Mouse (Mus musculus) forebrain, embryonic 12.5 days (tissue): ENCODE measurements around the gene Rnf181. TPM values are rescaled to one million over a fixed set of nuclear protein-coding genes. Genes with fewer than 3 reads are reported as not detected.
A peak's percentile ranks its signal among the peaks of the same experiment; 100 is the strongest.

ENCODE experiments used
- ATAC-seq: fragments of 200-750 bp; cut with Nextera tagmentation; 2 replicates; pipeline ENCODE4 v1.8.0; 2017; ENCODE audit warnings: moderate TSS enrichment; ENCODE audit not compliant: low FRiP score
- H3K27ac ChIP-seq: fragments of 300-500 bp; sonication (generic); 2 replicates; pipeline ENCODE4 v1.5.1; 2016; ENCODE audit warnings: mild to moderate bottlenecking
- H3K27me3 ChIP-seq: fragments of 300-500 bp; sonication (generic); 2 replicates; pipeline ENCODE4 v1.6.1; 2016; ENCODE audit warnings: mild to moderate bottlenecking
- H3K36me3 ChIP-seq: fragments of 300-500 bp; sonication (generic); replicated peaks from 2 replicates; pipeline ENCODE4 v1.6.1; 2016; ENCODE audit warnings: mild to moderate bottlenecking
- H3K4me1 ChIP-seq: fragments of 300-500 bp; sonication (generic); 2 replicates; pipeline ENCODE4 v1.6.1; 2016
- H3K4me2 ChIP-seq: fragments of 300-500 bp; sonication (generic); 2 replicates; pipeline ENCODE4 v1.6.1; 2016; ENCODE audit warnings: mild to moderate bottlenecking, moderate library complexity
- H3K4me3 ChIP-seq: fragments of 300-500 bp; sonication (generic); replicated peaks from 2 replicates; pipeline ENCODE4 v1.5.1; 2016; ENCODE audit warnings: mild to moderate bottlenecking
- H3K9ac ChIP-seq: fragments of 300-500 bp; sonication (generic); 2 replicates; pipeline ENCODE4 v1.6.1; 2016; ENCODE audit warnings: mild to moderate bottlenecking
- H3K9me3 ChIP-seq: fragments of 300-500 bp; sonication (generic); 2 replicates; pipeline ENCODE4 v1.6.1; 2016
- WGBS: fragments of 180-500 bp; shearing (Covaris S2); methylation state at CpG from one replicate; pipeline ENCODE4 v1.1.7; 2016; 5-methylcytosine and 5-hydroxymethylcytosine counted together
- polyA plus RNA-seq: library from polyadenylated mRNA; unstranded; fragments of >200 nt; fragmentation: Nextera tagmentation; extraction: Ambion mirVana; gene quantifications from 2 replicates; pipeline ENCODE4 v1.2.1, GENCODE M21; 2016

Gene Rnf181
- polyA plus RNA-seq, 1 experiment from 2014 or later: 97.5 TPM

GRCm38 (mm10) chr6:72392341-72392740, 25.6 kb upstream of the Rnf181 start:
- Histone ChIP-seq H3K36me3 (no peaks in the 10 kb centered on the region), H3K27ac (no peak overlapping the region), H3K9ac (no peak overlapping the region), H3K4me2 (no peak overlapping the region), H3K9me3 (no peaks in the 10 kb centered on the region), H3K27me3 (peaks cover 17% of the 10 kb centered on the region; the same call in 1 of the 2 replicates), H3K4me1 (peaks cover 17% of the 10 kb centered on the region), H3K4me3 (no peak overlapping the region)
- 90% methylated on average over 5 of the region's 5 CpGs for WGBS
- no peak for ATAC-seq

GRCm38 (mm10) chr6:72390795-72391521, 24.2 kb upstream of the Rnf181 start:
- 22% methylated on average over 12 of the region's 12 CpGs for WGBS
- Histone ChIP-seq H3K27me3 (peaks cover 17% of the 10 kb centered on the region; the same call in 1 of the 2 replicates), H3K4me3 (peak overlapping the region; percentile 41; the same call in 1 of the 2 replicates), H3K27ac (no peak overlapping the region), H3K9me3 (no peaks in the 10 kb centered on the region), H3K9ac (no peak overlapping the region; the same call in 1 of the 2 replicates), H3K4me2 (peak overlapping the region; percentile 65), H3K4me1 (peaks cover 17% of the 10 kb centered on the region), H3K36me3 (no peaks in the 10 kb centered on the region)
- no peak for ATAC-seq

- H3K27me3 ChIP-seq: peaks cover 17% of the 10 kb centered on the region; the same call in 1 of the 2 replicates
- H3K9me3 ChIP-seq: no peaks in the 10 kb centered on the region
- 0 out of 2 replicates have a peak, but pooled peaks have one; percentile 36 for ATAC-seq
- 0 out of 2 replicates have a peak within 1 kb of the TSS, but pooled peaks have one; percentile 47 for H3K27ac ChIP-seq
- H3K4me2 ChIP-seq: peak within 1 kb of the TSS; percentile 65
- H3K4me3 ChIP-seq: peak within 1 kb of the TSS; percentile 41
- peaks cover 17% of the 10 kb centered on the region for H3K4me1 ChIP-seq
- under 1% methylated on average over 32 of the region's 33 CpGs for WGBS
- H3K9ac ChIP-seq: peak within 1 kb of the TSS; percentile 57
- H3K36me3 ChIP-seq: no peaks in the 10 kb centered on the region
Observed at GRCm38 (mm10) chr6:72389941-72390771, 23.4 kb upstream of the Rnf181 start, which contains the start of gene Vamp8. TSS of gene Vamp8 (minus strand) at chr6:72390703.

DNA sequence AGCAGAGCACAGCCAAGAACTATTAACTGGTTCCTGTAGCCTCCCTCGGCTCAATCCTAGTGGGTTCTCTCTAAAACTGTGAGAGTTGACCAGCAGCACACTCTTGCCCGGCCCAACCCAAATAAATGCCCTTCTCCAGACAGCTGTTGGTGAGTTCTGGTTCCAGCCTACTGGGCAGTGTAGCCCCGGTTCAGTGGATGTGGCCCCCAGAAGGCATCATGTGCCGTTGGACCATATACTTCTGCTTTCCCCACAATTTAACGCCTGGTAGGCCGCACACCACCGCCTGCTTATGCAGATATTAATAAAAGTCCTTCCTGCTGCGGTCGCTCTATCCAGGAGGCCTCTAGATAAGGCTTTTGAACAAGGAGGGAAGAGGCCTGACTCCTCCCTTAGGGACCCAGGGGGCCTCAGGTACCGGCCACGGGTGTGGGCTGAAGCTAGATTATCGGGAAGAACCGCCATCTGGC, 22.8 kb upstream of the Rnf181 start:
- no peak overlapping the region for H3K27ac ChIP-seq
- H3K4me1 ChIP-seq: peaks cover 17% of the 10 kb centered on the region
- H3K4me2 ChIP-seq: peak overlapping the region; percentile 65
- peak overlapping the region; percentile 57; the same call in 1 of the 2 replicates for H3K9ac ChIP-seq
- no peak for ATAC-seq
- no peaks in the 10 kb centered on the region for H3K36me3 ChIP-seq
- peak overlapping the region; percentile 41 for H3K4me3 ChIP-seq
- WGBS: 36% methylated on average over 13 of the region's 13 CpGs
- no peaks in the 10 kb centered on the region for H3K9me3 ChIP-seq
- peaks cover 17% of the 10 kb centered on the region; the same call in 1 of the 2 replicates for H3K27me3 ChIP-seq

DNA sequence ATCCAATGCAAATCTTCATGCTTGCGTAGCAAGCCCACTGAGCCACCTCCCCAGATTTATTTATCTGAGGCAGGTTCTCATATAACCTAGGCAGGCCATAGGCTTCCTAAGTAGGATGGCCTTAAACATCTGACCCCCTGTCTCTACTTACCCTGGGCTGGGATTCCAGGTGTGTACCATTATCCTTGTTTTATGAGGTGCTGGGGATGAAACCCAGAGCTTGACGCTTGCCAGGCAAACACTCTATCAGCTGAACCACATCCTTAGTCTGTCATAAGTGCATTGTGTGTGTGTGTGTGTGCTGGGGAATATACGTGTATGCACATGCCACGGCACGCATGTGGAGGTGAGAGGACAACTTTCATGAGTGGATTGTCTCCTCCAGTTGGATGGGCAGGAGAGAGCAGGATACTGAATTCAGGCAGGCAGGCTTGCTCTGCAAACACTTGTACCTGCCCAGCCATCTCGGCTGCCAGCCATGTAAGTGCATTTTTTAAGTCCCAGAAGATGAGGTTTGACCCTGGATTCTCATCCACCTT, 22.1 kb upstream of the Rnf181 start:
- H3K27me3 ChIP-seq: peaks cover 17% of the 10 kb centered on the region; the same call in 1 of the 2 replicates
- H3K27ac ChIP-seq: no peak overlapping the region
- H3K9me3 ChIP-seq: no peaks in the 10 kb centered on the region
- H3K9ac ChIP-seq: no peak overlapping the region
- ATAC-seq: no peak
- no peak overlapping the region for H3K4me2 ChIP-seq
- WGBS: 90% methylated on average over 6 of the region's 6 CpGs
- no peaks in the 10 kb centered on the region for H3K36me3 ChIP-seq
- peaks cover 17% of the 10 kb centered on the region for H3K4me1 ChIP-seq
- H3K4me3 ChIP-seq: no peak overlapping the region

DNA sequence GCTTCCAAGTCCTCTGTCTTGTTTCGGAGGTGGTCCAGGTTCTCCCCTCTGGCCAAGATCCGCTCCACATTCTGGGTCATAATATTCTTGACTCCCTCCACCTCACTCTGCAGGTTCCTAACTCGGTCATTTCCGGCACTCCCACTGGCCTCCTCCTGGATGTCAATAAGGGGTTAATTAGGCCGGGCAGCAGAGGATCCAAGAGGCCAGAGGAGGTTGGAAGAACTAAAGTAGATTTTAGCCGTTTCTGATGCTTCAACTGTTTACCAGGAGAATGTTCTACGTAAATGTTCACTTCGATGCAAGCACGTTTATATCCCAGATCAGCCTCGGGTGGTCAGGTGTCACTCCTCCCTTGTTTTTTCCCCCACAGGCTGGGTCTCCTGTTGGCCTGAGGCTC, 21.5 kb upstream of the Rnf181 start:
- H3K4me1 ChIP-seq: peaks cover 17% of the 10 kb centered on the region
- 71% methylated on average over 10 of the region's 10 CpGs for WGBS
- ATAC-seq: no peak
- no peaks in the 10 kb centered on the region for H3K9me3 ChIP-seq
- no peak overlapping the region for H3K9ac ChIP-seq
- H3K4me3 ChIP-seq: no peak overlapping the region
- H3K36me3 ChIP-seq: no peaks in the 10 kb centered on the region
- H3K4me2 ChIP-seq: no peak overlapping the region
- H3K27ac ChIP-seq: no peak overlapping the region
- H3K27me3 ChIP-seq: peaks cover 17% of the 10 kb centered on the region; the same call in 1 of the 2 replicates

DNA sequence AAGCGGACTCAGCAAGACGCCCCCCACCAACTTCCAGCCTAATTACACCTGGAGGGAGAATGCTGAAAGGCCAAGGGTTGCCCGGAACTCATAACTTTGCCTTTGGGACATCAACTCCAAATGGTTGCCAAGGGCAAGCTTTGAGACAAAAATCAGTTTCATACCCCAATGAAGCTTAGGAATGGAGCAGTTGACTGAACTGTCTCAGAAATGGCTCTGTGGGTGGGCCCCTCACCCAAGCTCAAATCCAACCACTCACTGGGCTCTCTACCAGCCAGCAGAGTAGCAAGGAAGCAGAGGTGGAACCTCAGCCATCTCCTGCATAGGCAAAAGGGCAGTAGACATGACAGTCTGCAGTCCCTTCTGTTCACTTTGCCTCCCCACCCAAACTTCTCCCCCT, 21.1 kb upstream of the Rnf181 start:
- no peak overlapping the region for H3K4me3 ChIP-seq
- no peak overlapping the region for H3K4me2 ChIP-seq
- H3K9me3 ChIP-seq: no peaks in the 10 kb centered on the region
- H3K9ac ChIP-seq: no peak overlapping the region
- 71% methylated on average over 3 of the region's 3 CpGs for WGBS
- no peak for ATAC-seq
- peaks cover 17% of the 10 kb centered on the region for H3K4me1 ChIP-seq
- H3K27ac ChIP-seq: no peak overlapping the region
- peaks cover 17% of the 10 kb centered on the region; the same call in 1 of the 2 replicates for H3K27me3 ChIP-seq
- no peaks in the 10 kb centered on the region for H3K36me3 ChIP-seq

- 81% methylated on average over 2 of the region's 2 CpGs for WGBS
- Histone ChIP-seq H3K9me3 (no peaks in the 10 kb centered on the region), H3K9ac (no peak overlapping the region), H3K4me3 (no peak overlapping the region), H3K4me1 (peaks cover 17% of the 10 kb centered on the region), H3K4me2 (no peak overlapping the region), H3K27me3 (peaks cover 23% of the 10 kb centered on the region; the same call in 1 of the 2 replicates), H3K36me3 (no peaks in the 10 kb centered on the region), H3K27ac (no peak overlapping the region)
- no peak for ATAC-seq
Observed at GRCm38 (mm10) chr6:72386561-72386960, 19.8 kb upstream of the Rnf181 start.

- no peaks in the 10 kb centered on the region for H3K36me3 ChIP-seq
- no peak overlapping the region for H3K4me2 ChIP-seq
- peaks cover 13% of the 10 kb centered on the region for H3K4me1 ChIP-seq
- H3K27ac ChIP-seq: no peak overlapping the region
- WGBS: 83% methylated on average over 4 of the region's 4 CpGs
- H3K9me3 ChIP-seq: no peaks in the 10 kb centered on the region
- H3K4me3 ChIP-seq: no peak overlapping the region
- no peak for ATAC-seq
- peaks cover 28% of the 10 kb centered on the region for H3K27me3 ChIP-seq
- no peak overlapping the region for H3K9ac ChIP-seq
Observed at GRCm38 (mm10) chr6:72385258-72385657, 18.5 kb upstream of the Rnf181 start.

DNA sequence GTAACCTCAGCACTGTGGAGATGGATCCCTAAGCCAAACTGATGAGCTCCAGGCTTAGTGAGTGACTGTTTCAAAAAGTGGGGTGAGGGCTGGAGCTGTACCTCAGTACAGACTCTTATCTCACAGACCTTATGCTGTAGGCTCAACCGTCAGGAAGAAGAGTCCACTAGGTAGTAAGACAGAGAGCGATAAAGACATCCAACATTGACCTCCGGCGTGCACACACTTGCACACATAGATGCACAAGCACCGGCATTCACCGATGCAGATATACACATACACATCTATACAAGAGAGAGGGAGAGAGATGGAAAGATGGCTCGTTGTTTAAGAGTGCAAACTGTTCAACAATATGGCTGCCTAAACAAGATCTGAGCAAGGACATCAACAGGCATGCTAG, 17.2 kb upstream of the Rnf181 start:
- WGBS: 91% methylated on average over 7 of the region's 7 CpGs
- H3K4me2 ChIP-seq: no peak overlapping the region
- H3K27me3 ChIP-seq: peaks cover 33% of the 10 kb centered on the region
- H3K9me3 ChIP-seq: no peaks in the 10 kb centered on the region
- no peak overlapping the region for H3K9ac ChIP-seq
- ATAC-seq: no peak
- H3K4me1 ChIP-seq: peaks cover 8% of the 10 kb centered on the region; the same call in 1 of the 2 replicates
- no peak overlapping the region for H3K27ac ChIP-seq
- no peak overlapping the region for H3K4me3 ChIP-seq
- no peaks in the 10 kb centered on the region for H3K36me3 ChIP-seq

DNA sequence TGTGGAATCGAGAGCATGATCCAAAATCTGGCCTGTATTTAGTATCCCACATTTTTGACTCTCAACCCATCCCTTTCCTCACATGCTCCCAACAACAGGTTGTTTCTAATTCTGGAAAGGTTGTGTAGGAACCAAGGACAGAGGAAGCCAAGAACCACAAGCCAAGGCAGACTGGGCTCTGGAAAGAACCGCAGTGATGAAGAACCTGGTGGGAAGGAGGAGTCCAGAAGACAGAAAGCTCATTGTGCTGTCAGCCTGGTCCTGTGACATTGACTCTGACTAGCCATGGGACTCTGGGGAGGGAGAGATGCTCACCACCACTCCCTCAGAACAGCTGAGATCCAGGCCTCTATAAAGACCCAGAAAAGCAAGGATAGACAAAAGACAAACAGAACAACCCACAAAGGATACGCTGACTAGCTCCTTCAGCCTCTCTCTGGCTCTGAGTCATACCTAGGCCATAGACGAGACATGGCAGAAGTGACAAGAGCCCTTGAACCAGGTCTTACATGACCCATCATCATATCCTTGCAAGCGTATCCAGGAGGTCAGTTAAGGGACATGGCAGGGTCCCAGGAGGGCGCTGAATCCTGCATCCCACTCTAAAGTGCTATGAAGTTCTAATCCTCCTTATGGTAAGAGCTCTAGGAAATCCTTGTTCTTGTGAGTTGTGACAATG, 16.5 kb upstream of the Rnf181 start:
- 80% methylated on average over 6 of the region's 6 CpGs for WGBS
- H3K9ac ChIP-seq: no peak overlapping the region
- H3K4me2 ChIP-seq: no peak overlapping the region
- H3K27me3 ChIP-seq: peaks cover 35% of the 10 kb centered on the region
- no peak overlapping the region for H3K27ac ChIP-seq
- no peak for ATAC-seq
- no peak overlapping the region for H3K4me3 ChIP-seq
- H3K9me3 ChIP-seq: no peaks in the 10 kb centered on the region
- peaks cover 8% of the 10 kb centered on the region; the same call in 1 of the 2 replicates for H3K4me1 ChIP-seq
- no peaks in the 10 kb centered on the region for H3K36me3 ChIP-seq
